Mouse (Mus musculus) G1E (cell line): Measurements from ENCODE around the gene Hoxb1.

Source experiments
- CTCF ChIP-seq: IDR thresholded peaks from 2 replicates; pipeline ENCODE4 v1.5.1; 2012; ENCODE audit warnings: low read depth, low read length, inconsistent platforms, mixed read lengths
- GATA1 ChIP-seq: IDR thresholded peaks from 2 replicates; pipeline ENCODE4 v1.6.1; 2012; ENCODE audit warnings: borderline replicate concordance, low read length, inconsistent platforms, mixed read lengths
- GATA2 ChIP-seq: IDR thresholded peaks from 2 replicates; pipeline ENCODE4 v1.6.1; 2012; ENCODE audit warnings: low read depth, low read length, inconsistent platforms, borderline replicate concordance
- POLR2AphosphoS5 ChIP-seq: IDR thresholded peaks from 2 replicates; pipeline ENCODE4 v1.6.1; 2012; ENCODE audit warnings: low read depth, low read length, inconsistent platforms; ENCODE audit not compliant: insufficient replicate concordance
- TAL1 ChIP-seq: conservative IDR thresholded peaks from 2 replicates; pipeline ENCODE4 v1.6.1; 2012; ENCODE audit warnings: low read depth, low read length, inconsistent platforms, mixed read lengths

- no peak for TF ChIP-seq CTCF
- TF ChIP-seq POLR2AphosphoS5 = no peak
- no peak for TF ChIP-seq GATA1
- TF ChIP-seq TAL1 = no peak
- no peak for TF ChIP-seq GATA2
These were observed 12.6 kb upstream of the Hoxb1 start for GRCm38 (mm10) chr11:96352691-96353521.
